Mouse (Mus musculus) retina, postnatal 1 day (tissue): ENCODE data around the gene Dlec1.

ENCODE experiments used
- DNase-seq: peaks from one replicate; pipeline ENCODE4 v3.0.0-alpha.2; 2012

Gene Dlec1

GRCm38 (mm10) chr9:119144696-119145095, 42.4 kb downstream of the Dlec1 start:
- no peak for DNase-seq

GRCm38 (mm10) chr9:119145137-119145536, 42.9 kb downstream of the Dlec1 start:
- DNase-seq = no peak

- no peak for DNase-seq
Observed at GRCm38 (mm10) chr9:119145638-119146037, 43.4 kb downstream of the Dlec1 start.

- no peak for DNase-seq
Observed at GRCm38 (mm10) chr9:119146098-119146770, 44.0 kb downstream of the Dlec1 start.

- DNase-seq = peak; percentile 65
Observed at GRCm38 (mm10) chr9:119149601-119150000, 47.3 kb downstream of the Dlec1 start.

GRCm38 (mm10) chr9:119151751-119152150, 49.5 kb downstream of the Dlec1 start:
- DNase-seq = no peak

GRCm38 (mm10) chr9:119155416-119155815, 53.1 kb downstream of the Dlec1 start:
- DNase-seq = no peak

- DNase-seq = no peak
Observed at GRCm38 (mm10) chr9:119155826-119156225, 53.5 kb downstream of the Dlec1 start.

- DNase-seq = peak; percentile 86
Observed at GRCm38 (mm10) chr9:119156278-119157201, 54.3 kb downstream of the Dlec1 start, which contains the start of gene Acaa1b. TSS of gene Acaa1b (minus strand) at chr9:119157093.

GRCm38 (mm10) chr9:119158861-119159260, 56.6 kb downstream of the Dlec1 start, which contains the start of gene Gm47289:
TSS of gene Gm47289 (plus strand) at chr9:119159161.
- no peak for DNase-seq

- no peak for DNase-seq
Observed at GRCm38 (mm10) chr9:119160689-119161088, 58.4 kb downstream of the Dlec1 start.

- DNase-seq = no peak
Observed at GRCm38 (mm10) chr9:119164743-119165142, 62.5 kb downstream of the Dlec1 start.

- no peak for DNase-seq
Observed at GRCm38 (mm10) chr9:119165548-119165947, 63.3 kb downstream of the Dlec1 start.

- no peak for DNase-seq
Observed at GRCm38 (mm10) chr9:119167608-119168007, 65.3 kb downstream of the Dlec1 start.

GRCm38 (mm10) chr9:119179292-119179691, 77.0 kb downstream of the Dlec1 start:
- no peak for DNase-seq

- no peak for DNase-seq
Observed at GRCm38 (mm10) chr9:119181241-119181728, 79.0 kb downstream of the Dlec1 start.

GRCm38 (mm10) chr9:119192202-119192990, 90.1 kb downstream of the Dlec1 start:
- peak; percentile 29 for DNase-seq
